Mouse (Mus musculus) frontal cortex, adult (tissue): ENCODE measurements around the gene Enpp1.
A peak's percentile ranks its signal among the peaks of the same experiment; 100 is the strongest.
"Not testable (repeated sequence)": the region's sequence is repeated elsewhere in the genome, so short reads cannot be mapped to it uniquely, and the experiment has no call there.

Source experiments
- ATAC-seq: cut with Nextera tagmentation; 2 replicates; pipeline ENCODE4 v1.9.2; 2017; ENCODE audit warnings: mild to moderate bottlenecking, moderate library complexity, mixed read lengths; ENCODE audit not compliant: low TSS enrichment

Gene Enpp1

GRCm38 (mm10) chr10:24638306-24639070 is 73.5 kb downstream of the Enpp1 start:
- ATAC-seq: no peak

DNA sequence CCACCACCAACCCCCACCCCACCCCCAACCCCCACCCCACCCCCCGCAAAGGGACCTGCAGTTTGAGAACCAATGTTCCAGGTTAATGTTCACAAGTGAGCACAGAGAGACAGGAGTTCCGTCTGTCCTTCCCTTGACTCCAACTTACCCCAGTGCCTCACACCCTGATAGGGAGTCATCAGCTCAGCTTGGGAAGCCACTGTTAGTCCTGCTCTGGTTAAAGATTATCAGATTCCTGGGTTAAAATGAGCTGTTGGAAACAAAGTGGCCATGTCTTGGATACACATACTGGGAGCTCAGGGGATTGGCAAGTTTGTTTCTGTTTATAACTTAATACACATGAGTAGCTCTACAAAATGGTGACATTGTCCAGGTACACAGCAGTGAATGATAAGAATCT is 75.0 kb downstream of the Enpp1 start:
- ATAC-seq: no peak

GRCm38 (mm10) chr10:24635884-24636283 is 76.1 kb downstream of the Enpp1 start:
- ATAC-seq: no peak

- ATAC-seq: no peak
These were observed 76.6 kb downstream of the Enpp1 start for GRCm38 (mm10) chr10:24635331-24635815.

DNA sequence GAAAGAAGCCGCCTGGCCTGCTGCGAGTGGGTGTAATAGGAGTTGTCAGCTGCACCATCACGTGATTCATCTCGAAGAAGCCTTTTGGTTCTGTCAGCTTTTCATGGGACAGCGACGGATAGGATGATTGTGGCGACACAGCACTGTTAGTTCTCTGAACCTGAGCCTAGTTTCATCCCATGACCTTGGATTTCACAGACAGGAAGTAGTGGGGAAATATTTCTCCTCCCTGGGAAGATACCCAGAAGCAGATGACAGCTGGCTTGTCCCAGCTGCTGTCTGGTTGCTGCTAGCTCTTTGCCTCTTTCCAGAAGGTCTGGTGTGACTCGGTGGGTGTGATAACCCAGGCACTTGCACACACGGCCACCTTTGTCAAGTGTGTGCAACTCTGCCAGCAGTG is 77.7 kb downstream of the Enpp1 start:
- ATAC-seq: peak; percentile 38

DNA sequence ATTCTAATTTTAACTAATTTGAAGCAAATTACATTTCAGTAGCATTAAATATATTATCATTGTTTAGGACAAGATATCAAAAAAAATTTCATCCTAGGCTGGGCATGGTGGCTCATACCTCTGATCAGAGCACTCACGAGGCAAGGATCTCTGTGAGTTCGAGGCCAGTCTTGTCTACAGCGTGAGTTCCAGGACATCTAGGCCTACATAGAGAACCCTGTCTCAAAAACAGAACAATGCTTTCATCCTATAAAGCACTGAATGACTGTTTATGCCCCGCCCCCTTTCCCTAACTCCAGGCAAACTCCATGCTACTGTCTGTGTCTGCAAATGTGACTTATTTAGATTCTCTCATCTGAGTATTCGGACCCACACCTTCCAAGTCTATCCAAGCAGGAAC is 80.8 kb downstream of the Enpp1 start:
- no peak for ATAC-seq

DNA sequence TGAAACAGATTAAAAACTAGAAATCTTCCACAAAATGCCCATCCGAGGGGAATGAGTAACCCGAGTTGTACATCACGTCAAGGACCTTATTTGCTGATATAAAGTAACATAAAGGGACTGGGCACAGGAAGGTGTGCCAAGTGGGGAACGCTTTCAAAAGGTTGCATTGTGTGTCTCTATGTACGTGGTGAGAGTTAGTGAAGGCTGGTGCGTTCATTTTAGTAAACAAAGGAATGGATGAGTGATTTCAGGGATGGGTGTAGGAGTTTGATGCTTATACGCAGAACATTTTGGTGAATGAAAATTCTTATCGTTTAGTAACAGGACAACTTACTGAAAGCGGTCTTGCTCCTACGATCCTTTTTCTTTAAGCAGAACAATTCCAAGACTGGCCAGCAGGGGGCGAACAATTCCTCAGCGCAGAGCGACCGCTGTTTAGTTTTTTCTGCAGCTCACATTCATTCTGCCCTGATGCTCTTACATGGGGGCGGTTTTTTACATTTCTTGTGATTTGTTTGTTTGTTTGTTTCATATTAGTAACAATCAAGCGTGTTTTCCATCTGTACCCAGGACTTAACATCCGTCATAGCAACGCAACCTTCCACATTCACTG is 81.4 kb downstream of the Enpp1 start:
- peak; percentile 86 for ATAC-seq

DNA sequence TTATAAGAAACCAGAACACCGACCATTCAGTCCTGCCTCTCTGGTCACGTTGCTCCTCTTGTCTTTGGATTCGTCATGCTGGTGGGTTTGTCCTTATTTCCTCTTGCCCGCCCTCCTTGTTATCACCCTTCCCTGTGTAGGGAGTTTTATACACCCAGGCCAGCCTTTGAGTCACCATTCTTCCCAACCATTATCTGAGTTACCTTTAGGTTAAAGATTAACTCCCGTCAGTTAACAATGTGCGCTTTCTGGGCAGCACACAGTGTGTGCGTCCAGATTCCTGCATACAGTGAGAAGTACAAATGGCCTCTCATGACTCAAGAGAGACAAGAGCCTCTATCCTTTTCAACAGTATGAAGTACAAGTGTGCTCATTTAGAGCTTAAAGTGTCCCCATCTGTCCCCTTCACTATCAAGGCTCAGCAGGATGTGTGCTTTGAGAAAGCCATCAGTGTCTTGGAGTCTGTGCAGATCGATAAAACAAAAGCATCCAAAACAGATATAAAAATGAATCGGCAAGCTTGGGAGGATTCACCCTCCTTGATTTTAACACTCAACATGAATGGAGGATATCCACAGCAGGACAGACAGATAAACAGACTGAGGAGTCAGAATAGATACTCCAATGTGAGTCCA is 82.8 kb downstream of the Enpp1 start:
- ATAC-seq: no peak

GRCm38 (mm10) chr10:24628466-24628865 is 83.5 kb downstream of the Enpp1 start:
- no peak for ATAC-seq

GRCm38 (mm10) chr10:24627262-24627661 is 84.7 kb downstream of the Enpp1 start:
- ATAC-seq: no peak

DNA sequence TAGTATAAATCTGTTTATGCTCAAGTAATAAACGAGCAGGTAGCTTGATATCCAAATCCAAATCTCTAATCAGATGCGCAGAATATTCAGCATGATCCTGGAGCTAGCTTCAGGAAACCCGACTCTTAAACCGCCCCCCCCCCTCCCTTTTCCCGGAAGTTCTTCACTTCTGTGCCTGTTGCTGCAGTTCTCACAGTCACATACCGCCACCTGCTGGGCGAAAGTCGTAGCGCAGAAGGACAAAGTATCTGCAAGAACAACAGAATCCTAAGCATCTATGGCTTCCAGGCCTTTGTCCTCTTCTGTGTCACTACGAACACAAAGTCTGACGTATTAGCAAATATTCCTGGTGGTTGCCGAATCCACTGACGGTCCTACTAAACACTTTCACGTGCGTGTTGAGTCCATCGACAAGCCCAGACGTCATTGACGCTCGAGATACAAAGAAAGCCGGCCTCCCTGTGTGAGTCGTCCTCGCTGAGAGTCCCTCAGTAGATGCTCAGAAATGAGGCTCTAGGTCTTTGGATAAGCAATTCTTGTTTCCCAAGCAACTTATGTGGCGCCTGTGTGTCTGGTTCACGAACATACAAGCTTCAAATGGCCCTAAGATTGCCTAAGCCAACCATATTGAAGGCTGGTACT is 86.8 kb downstream of the Enpp1 start:
- ATAC-seq: peak; percentile 90

- 0 out of 2 replicates have a peak, but pooled peaks have one; percentile 50 for ATAC-seq
These were observed 89.4 kb downstream of the Enpp1 start for GRCm38 (mm10) chr10:24622586-24622985.

DNA sequence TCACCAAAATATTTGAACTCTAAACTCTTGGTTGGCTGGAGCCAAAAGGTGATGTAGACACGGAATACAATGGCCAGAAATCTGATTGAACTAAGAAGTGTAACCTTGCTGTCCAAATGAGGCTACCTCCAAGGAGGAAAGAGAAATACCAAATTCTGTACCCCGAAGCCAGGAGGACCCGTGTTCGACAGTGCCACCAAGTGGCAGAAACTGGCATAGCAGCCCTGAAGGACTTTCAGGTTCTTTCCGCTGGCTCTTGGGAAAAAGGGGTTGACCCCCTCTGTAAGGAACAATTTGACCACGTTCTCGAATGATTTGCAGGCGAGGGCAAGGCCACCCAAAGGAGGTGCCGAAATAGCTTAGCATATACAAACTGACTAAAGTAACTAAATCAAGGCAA is 90.4 kb downstream of the Enpp1 start:
- peak; percentile 41 for ATAC-seq

GRCm38 (mm10) chr10:24616572-24616971 is 95.4 kb downstream of the Enpp1 start:
- ATAC-seq: not testable (repeated sequence)

DNA sequence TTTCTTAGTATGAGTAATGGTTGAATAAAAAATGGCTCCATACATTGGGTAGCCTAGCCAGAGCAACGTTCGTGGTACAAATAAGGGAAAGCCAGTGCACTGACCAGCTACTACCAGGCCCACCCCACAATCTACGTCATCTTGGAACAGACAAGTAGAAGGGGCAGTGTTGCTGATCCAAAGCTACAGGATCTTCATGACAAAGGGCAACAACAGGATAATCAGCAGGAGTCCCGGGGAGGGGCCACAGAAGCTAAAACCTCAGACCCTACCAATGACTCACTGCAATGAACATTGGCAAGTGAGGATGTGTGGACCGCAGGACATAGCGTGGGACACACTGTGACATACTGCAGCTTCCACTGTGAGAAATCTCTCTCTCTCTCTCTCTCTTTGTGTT is 96.2 kb downstream of the Enpp1 start:
- no peak for ATAC-seq

DNA sequence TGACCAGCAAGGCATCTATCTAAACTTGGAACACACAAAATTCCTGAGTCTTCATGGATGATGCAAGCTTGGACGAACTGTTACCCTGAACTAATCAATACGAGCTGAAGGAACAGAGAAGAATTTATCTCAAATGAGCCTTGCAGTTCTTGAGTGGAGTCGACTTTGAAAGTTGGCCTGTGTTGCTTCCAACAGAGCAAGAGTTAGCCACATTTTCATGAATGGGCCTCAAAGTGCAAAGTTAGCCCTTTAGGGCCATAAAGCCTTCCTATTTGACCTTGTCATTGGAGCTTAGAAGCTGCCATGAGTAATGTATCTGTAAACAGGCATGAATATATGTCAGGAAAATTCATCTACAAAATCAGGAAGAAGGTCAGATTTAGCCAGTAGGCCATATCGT is 97.2 kb downstream of the Enpp1 start:
- no peak for ATAC-seq

GRCm38 (mm10) chr10:24609766-24610165 is 102.2 kb downstream of the Enpp1 start:
- no peak for ATAC-seq

DNA sequence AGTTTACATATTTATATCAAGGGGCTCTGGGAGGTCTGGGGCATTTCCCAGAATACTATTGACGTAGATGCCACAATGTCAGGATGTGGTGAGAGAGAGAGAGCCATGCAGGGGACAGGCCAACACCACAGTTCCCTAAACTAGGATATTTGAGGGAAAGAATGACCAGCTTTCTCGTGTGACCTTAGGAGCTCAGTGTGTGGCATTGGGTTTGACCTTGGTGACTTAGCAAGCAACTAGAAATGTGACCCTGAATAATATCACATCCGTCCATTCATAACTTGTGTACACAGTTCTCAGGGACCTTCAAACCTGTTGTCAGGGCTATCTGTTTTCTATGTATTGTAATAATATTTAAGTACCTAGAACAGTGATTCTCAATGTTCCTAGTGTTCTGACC is 102.8 kb downstream of the Enpp1 start:
- no peak for ATAC-seq

DNA sequence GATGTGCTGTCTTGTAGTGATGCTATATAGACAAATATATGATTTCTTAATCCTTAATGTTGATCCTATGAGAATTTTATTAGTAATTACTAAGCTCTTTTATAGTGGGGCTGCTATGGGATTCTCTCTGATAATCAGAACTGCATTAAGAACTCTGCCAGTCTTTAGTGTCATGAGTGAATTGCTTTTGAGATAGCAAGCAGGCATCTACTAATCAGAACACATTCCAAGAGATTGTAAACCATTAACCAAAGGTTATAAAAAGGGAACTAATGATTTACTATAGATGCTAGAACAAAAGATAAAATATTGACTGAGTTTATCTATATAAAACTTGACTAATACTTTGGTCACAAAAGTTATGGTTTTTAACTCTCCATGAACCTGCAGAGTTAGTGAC is 108.2 kb downstream of the Enpp1 start:
- no peak for ATAC-seq

DNA sequence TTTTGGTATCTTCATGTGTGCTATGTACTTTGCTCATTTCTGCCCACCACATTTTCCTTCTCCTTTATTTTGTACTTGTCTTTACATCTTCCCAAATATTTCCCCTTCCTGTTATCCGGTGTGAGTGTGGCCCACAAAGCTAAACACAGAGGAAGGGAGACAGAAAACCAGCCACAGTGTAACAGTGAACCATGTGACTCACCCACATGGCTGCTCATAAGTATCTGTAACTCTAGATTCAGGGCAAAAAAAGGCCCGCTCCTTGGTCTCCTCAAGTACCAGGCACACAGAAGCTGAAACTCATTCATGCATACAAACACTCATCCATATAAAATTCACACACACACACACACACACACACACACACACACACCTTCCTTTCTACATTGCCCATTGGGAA is 108.9 kb downstream of the Enpp1 start:
- ATAC-seq: no peak

- ATAC-seq: no peak
These were observed 112.2 kb downstream of the Enpp1 start for GRCm38 (mm10) chr10:24599802-24600201.

DNA sequence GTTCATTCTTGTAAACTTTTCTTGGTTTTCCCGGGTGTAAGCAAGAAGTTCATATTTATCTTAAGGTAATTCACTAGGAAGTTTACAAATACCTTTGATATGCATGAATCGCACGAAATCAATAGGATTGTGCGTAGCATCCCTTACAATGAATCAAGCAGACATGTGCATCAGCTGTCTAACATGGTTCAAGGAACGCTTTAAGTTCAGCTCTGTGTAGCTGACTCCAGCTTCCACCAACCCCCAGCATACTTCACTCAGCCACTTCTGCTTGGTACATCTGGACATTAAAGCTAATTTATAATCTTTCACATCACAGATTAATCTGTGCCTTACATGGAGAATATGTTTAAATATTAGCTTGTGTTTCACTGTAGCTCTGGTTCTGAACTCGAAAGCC is 113.3 kb downstream of the Enpp1 start:
- no peak for ATAC-seq
